Mouse (Mus musculus): ENCODE data around the gene Bcl2l13. TPM values are rescaled to one million over a fixed set of nuclear protein-coding genes. Genes with fewer than 3 reads are reported as not detected.
"Not testable (repeated sequence)": the region's sequence is repeated elsewhere in the genome, so short reads cannot be mapped to it uniquely, and the experiment has no call there.

Gene Bcl2l13
- polyA plus RNA-seq, 1 experiment from 2014 or later: 52.3 TPM

DNA sequence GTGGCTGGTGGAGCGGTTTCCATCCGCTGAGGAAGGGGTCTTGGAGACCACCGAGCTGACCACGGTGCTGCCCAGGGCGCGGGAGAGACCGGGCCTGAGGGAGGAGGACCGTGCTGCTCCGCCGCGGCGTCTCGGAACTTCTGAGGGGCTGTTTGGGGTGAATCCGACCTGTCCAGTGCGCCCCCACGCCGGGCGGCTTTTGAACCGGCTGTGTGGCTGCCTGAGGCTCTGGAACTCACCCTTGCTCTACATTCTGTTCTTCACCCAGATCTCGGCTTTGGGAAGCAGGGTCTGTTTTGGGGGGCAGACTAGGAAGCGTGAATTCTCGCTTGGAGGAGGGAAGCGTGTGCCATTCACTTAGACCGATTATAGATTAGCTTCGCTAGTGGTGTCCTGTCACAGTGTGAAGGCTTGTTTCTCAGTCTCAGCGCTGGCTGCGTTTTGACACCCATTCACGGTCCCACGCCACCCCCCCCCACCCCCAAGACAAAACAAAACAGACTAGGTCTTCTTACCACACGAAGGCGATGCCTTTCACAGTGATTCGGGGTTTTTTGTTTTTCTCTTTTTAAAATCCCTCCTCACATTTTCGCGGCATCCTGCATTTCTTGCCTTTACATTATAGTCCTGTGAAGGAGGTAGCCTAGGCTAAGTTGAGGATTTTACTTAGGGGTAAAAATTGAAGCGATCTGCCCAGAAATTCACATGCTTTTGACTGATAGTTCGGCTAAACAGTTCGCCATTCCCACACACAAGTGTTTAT is 558 bp downstream of the Bcl2l13 start:
- peak; percentile 22 for ATAC-seq (replicated peaks; ENCODE audit: low FRiP score)

DNA sequence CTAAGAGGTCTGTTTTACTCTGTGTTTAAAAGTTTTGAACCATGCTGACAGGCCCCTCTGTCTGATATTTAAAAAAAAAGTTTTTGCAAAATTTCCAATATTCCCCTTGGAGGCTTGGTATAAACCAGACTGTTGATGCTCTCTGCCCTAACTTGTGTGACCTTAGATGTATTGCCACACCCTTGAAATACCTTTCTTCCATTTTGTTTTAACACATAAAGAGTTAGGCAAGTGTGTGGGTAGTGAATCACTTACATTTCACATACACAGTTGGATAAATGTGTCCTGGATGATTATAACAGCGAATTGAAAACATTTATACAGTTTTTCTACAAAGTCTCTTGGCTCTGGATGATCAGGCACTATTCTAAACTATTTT is 1.1 kb downstream of the Bcl2l13 start:
- Histone ChIP-seq H3K9ac (ENCODE audit: low read depth, low read length) (peak overlapping the region; percentile 100), H3K4me3 (ENCODE audit: low read depth, low read length) (peak overlapping the region; percentile 94), H3K36me3 (ENCODE audit: control insufficient read depth, insufficient read depth, low read length) (peaks cover 6% of the 10 kb centered on the region), H3K27ac (ENCODE audit: low read depth, low read length) (peak overlapping the region; percentile 97), H3K27me3 (replicated peaks; ENCODE audit: control insufficient read depth, insufficient read depth, low read length) (no peaks in the 10 kb centered on the region), H3K4me2 (peak overlapping the region; percentile 85), H3K4me1 (replicated peaks; ENCODE audit: control insufficient read depth, insufficient read depth, low read length) (peaks cover 26% of the 10 kb centered on the region), H3K9me3 (ENCODE audit: control insufficient read depth, low read length) (no peaks in the 10 kb centered on the region)
- 53% methylated on average over 1 of the region's 1 CpGs for WGBS
- ATAC-seq (replicated peaks; ENCODE audit: low FRiP score) (no peak), DNase-seq (ENCODE audit: low spot score) (no peak)

More for the DNA sequence above, 558 bp downstream of the Bcl2l13 start:
- peak overlapping the region; percentile 85 for H3K4me2 ChIP-seq
- WGBS: 2% methylated on average over 35 of the region's 37 CpGs
- no peaks in the 10 kb centered on the region for H3K9me3 ChIP-seq (ENCODE audit: control insufficient read depth, low read length)
- no peaks in the 10 kb centered on the region for H3K27me3 ChIP-seq (replicated peaks; ENCODE audit: control insufficient read depth, insufficient read depth, low read length)
- H3K4me3 ChIP-seq (ENCODE audit: low read depth, low read length): peak overlapping the region; percentile 94
- DNase-seq (ENCODE audit: low spot score): no peak
- H3K9ac ChIP-seq (ENCODE audit: low read depth, low read length): peak overlapping the region; percentile 100
- H3K36me3 ChIP-seq (ENCODE audit: control insufficient read depth, insufficient read depth, low read length): peaks cover 6% of the 10 kb centered on the region
- H3K27ac ChIP-seq (ENCODE audit: low read depth, low read length): peak overlapping the region; percentile 97
- peaks cover 25% of the 10 kb centered on the region for H3K4me1 ChIP-seq (replicated peaks; ENCODE audit: control insufficient read depth, insufficient read depth, low read length)

DNA sequence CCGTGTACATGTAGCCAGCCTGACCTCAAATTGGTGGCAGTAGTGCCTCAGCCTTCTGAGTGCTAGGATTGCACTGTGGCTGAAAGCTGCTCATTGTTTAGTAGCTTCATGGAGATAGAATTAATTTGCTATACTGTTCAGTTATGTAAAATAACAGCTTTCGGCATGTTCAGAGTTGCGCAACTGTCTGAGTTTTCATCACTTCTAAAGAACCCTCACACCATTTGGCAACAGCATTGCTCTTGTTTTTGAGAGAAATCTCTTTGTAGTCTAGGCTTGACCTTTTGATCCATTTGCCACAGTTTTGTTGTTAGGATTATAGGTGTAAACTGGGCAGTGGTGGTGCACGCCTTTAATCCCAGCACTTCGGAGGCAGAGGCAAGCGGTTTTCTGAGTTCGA is 4.2 kb downstream of the Bcl2l13 start:
- no peak overlapping the region for H3K4me2 ChIP-seq
- H3K27me3 ChIP-seq (replicated peaks; ENCODE audit: control insufficient read depth, insufficient read depth, low read length): no peaks in the 10 kb centered on the region
- no peak overlapping the region for H3K9ac ChIP-seq (ENCODE audit: low read depth, low read length)
- no peak overlapping the region for H3K4me3 ChIP-seq (ENCODE audit: low read depth, low read length)
- H3K27ac ChIP-seq (ENCODE audit: low read depth, low read length): no peak overlapping the region
- 95% methylated on average over 7 of the region's 7 CpGs for WGBS
- H3K4me1 ChIP-seq (replicated peaks; ENCODE audit: control insufficient read depth, insufficient read depth, low read length): peaks cover 26% of the 10 kb centered on the region; the same call in 1 of the 2 replicates
- H3K36me3 ChIP-seq (ENCODE audit: control insufficient read depth, insufficient read depth, low read length): peaks cover 6% of the 10 kb centered on the region
- no peak for DNase-seq (ENCODE audit: low spot score)
- ATAC-seq (replicated peaks; ENCODE audit: low FRiP score): no peak
- no peaks in the 10 kb centered on the region for H3K9me3 ChIP-seq (ENCODE audit: control insufficient read depth, low read length)

DNA sequence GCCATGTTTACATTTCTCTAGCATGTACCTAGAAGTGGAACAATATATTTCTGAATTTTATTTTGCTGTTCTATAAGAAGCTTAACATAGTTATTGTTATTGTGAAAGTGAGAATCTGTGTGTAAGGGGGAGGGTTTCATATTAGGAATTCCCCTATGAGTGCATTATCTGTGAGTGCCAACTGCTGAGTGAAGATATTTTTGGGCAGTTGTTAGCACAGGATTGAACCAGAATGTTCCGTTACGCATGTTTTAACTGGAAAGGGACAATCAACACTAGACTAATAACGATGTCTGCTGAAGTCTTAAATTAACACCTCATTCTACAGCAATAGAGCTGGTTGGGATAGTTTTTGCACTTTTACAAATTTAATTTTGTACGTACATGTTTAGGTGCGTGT is 5.7 kb downstream of the Bcl2l13 start:
- H3K36me3 ChIP-seq (ENCODE audit: control insufficient read depth, insufficient read depth, low read length): peaks cover 6% of the 10 kb centered on the region
- peak overlapping the region; percentile 60 for H3K27ac ChIP-seq (ENCODE audit: low read depth, low read length)
- DNase-seq (ENCODE audit: low spot score) (no peak), ATAC-seq (replicated peaks; ENCODE audit: low FRiP score) (peak; percentile 71)
- no peaks in the 10 kb centered on the region for H3K9me3 ChIP-seq (ENCODE audit: control insufficient read depth, low read length)
- H3K9ac ChIP-seq (ENCODE audit: low read depth, low read length): peak overlapping the region; percentile 42; the same call in 1 of the 2 replicates
- peak overlapping the region; percentile 44 for H3K4me2 ChIP-seq
- WGBS: 70% methylated on average over 5 of the region's 5 CpGs
- H3K4me1 ChIP-seq (replicated peaks; ENCODE audit: control insufficient read depth, insufficient read depth, low read length): peaks cover 26% of the 10 kb centered on the region; the same call in 1 of the 2 replicates
- no peaks in the 10 kb centered on the region for H3K27me3 ChIP-seq (replicated peaks; ENCODE audit: control insufficient read depth, insufficient read depth, low read length)
- H3K4me3 ChIP-seq (ENCODE audit: low read depth, low read length): no peak overlapping the region

DNA sequence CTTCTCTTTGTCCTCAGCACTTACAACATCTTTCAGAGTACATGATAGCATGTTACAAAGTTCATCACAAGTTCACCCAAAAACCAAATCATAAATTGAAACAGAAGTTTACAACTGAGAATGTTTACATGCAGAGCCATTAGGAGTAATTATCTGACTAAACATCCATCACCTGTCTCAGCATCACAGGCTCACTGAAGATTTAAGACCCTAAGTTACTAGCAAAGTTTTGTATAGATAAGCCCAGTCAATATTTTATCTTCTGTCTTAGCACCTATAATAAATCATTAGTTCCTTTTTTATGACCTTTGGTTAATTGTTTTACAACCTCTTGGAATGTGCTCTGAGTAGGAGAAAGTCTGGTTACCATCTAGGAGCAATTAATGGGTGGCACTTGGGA is 14.7 kb downstream of the Bcl2l13 start:
- H3K4me1 ChIP-seq (replicated peaks; ENCODE audit: control insufficient read depth, insufficient read depth, low read length); ATAC-seq (replicated peaks; ENCODE audit: low FRiP score); H3K27me3 ChIP-seq (replicated peaks; ENCODE audit: control insufficient read depth, insufficient read depth, low read length); H3K4me2 ChIP-seq; H3K27ac ChIP-seq (ENCODE audit: low read depth, low read length); H3K4me3 ChIP-seq (ENCODE audit: low read depth, low read length); DNase-seq (ENCODE audit: low spot score); H3K9me3 ChIP-seq (ENCODE audit: control insufficient read depth, low read length); H3K9ac ChIP-seq (ENCODE audit: low read depth, low read length): not testable (repeated sequence)
- H3K36me3 ChIP-seq (ENCODE audit: control insufficient read depth, insufficient read depth, low read length): peaks cover 20% of the 10 kb centered on the region

DNA sequence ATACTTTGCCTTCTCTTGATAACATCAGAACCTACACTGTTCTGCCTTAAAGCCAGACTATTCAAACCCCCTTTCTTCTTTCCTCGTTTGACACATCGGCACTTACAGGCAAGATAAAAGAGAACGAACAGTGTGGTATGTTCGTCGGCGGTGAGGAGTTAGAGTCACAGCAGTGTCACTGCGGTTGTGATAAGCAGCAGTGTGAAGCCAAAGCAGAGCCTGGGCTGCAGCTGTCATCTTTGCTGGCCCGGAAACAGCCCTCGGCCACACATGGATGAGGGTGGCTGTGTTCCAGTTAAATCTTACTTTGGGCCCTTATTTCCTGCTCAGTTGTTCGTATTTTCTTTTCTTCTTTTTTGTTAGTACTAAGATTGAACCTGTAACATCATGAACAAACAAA is 18.4 kb downstream of the Bcl2l13 start:
- Histone ChIP-seq H3K9me3 (ENCODE audit: control insufficient read depth, low read length) (no peaks in the 10 kb centered on the region), H3K4me3 (ENCODE audit: low read depth, low read length) (no peak overlapping the region), H3K27ac (ENCODE audit: low read depth, low read length) (peak overlapping the region; percentile 52; the same call in 1 of the 2 replicates), H3K4me2 (peak overlapping the region; percentile 34; the same call in 1 of the 2 replicates), H3K27me3 (replicated peaks; ENCODE audit: control insufficient read depth, insufficient read depth, low read length) (no peaks in the 10 kb centered on the region), H3K9ac (ENCODE audit: low read depth, low read length) (no peak overlapping the region), H3K36me3 (ENCODE audit: control insufficient read depth, insufficient read depth, low read length) (peaks cover 20% of the 10 kb centered on the region), H3K4me1 (replicated peaks; ENCODE audit: control insufficient read depth, insufficient read depth, low read length) (peaks cover 19% of the 10 kb centered on the region)
- 38% methylated on average over 10 of the region's 10 CpGs for WGBS
- DNase-seq (ENCODE audit: low spot score) (no peak), ATAC-seq (replicated peaks; ENCODE audit: low FRiP score) (peak; percentile 85)

DNA sequence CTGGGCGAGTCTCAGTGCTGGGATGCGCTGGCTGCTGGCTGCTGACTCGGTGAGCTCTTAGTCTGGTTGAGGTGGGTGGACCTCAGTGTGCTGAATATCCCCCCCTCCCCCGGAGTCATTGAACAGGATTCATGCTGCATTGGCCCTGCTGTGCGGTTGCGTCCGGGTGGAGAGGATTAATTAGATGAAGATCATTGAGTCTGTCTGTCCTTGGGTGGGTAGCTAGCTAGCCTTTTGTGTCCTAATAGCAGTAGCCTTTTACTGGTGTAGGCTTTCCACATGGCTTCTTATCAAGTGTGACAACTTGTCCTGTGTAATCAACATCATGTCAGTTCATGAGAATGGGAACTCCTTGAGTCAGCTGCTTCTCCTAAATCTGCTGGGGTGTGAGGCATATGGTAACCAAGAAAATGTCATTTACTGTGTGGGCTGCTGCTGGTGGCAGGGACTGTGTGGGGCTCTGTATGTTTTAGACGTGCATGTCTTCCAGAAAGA is 22.3 kb downstream of the Bcl2l13 start:
- H3K36me3 ChIP-seq (ENCODE audit: control insufficient read depth, insufficient read depth, low read length): peaks cover 13% of the 10 kb centered on the region
- H3K27me3 ChIP-seq (replicated peaks; ENCODE audit: control insufficient read depth, insufficient read depth, low read length): no peaks in the 10 kb centered on the region
- ATAC-seq (replicated peaks; ENCODE audit: low FRiP score) (peak; percentile 49; the same call in 1 of the 2 replicates), DNase-seq (ENCODE audit: low spot score) (no peak)
- H3K4me2 ChIP-seq: peak overlapping the region; percentile 20; the same call in 1 of the 2 replicates
- H3K27ac ChIP-seq (ENCODE audit: low read depth, low read length): no peak overlapping the region
- H3K9me3 ChIP-seq (ENCODE audit: control insufficient read depth, low read length): no peaks in the 10 kb centered on the region
- H3K9ac ChIP-seq (ENCODE audit: low read depth, low read length): no peak overlapping the region
- H3K4me1 ChIP-seq (replicated peaks; ENCODE audit: control insufficient read depth, insufficient read depth, low read length): peaks cover 30% of the 10 kb centered on the region
- H3K4me3 ChIP-seq (ENCODE audit: low read depth, low read length): no peak overlapping the region
- WGBS: 76% methylated on average over 8 of the region's 8 CpGs

DNA sequence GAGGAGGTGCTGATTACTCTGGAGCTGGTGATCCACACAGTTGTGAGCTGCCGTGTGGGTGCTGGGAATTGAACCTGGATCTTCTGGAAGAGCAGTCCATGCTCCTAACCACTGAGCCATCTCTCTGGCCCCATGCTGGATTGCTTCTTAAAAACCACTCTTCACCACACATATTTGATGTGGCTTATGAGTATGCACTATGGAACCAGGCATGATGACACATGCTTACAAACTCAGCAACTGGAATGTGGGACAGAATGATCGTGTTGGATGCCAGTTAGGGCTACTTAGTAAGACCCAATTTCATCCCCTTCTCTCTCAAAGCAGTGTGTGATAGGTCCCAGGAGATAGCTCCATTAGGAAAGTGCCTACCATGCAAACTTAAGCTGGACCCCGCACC is 24.1 kb downstream of the Bcl2l13 start:
- DNase-seq (ENCODE audit: low spot score) (no peak), ATAC-seq (replicated peaks; ENCODE audit: low FRiP score) (no peak)
- no peak overlapping the region for H3K4me3 ChIP-seq (ENCODE audit: low read depth, low read length)
- H3K9ac ChIP-seq (ENCODE audit: low read depth, low read length): no peak overlapping the region
- no peaks in the 10 kb centered on the region for H3K9me3 ChIP-seq (ENCODE audit: control insufficient read depth, low read length)
- no peaks in the 10 kb centered on the region for H3K27me3 ChIP-seq (replicated peaks; ENCODE audit: control insufficient read depth, insufficient read depth, low read length)
- peaks cover 24% of the 10 kb centered on the region for H3K4me1 ChIP-seq (replicated peaks; ENCODE audit: control insufficient read depth, insufficient read depth, low read length)
- H3K4me2 ChIP-seq: no peak overlapping the region
- H3K36me3 ChIP-seq (ENCODE audit: control insufficient read depth, insufficient read depth, low read length): peaks cover 12% of the 10 kb centered on the region
- H3K27ac ChIP-seq (ENCODE audit: low read depth, low read length): no peak overlapping the region
- WGBS: 95% methylated on average over 3 of the region's 3 CpGs

Measured in liver, embryonic 11.5 days (tissue).